Mouse (Mus musculus) thymus, adult 2 months (tissue): ENCODE measurements around the gene Kcnq1.

Experiments used
- CTCF ChIP-seq: fragments of 200-500 bp; IDR thresholded peaks from 2 replicates; pipeline ENCODE4 v1.5.1; 2012; ENCODE audit warnings: mild to moderate bottlenecking, control low read depth, low read length, moderate library complexity, borderline replicate concordance; ENCODE audit not compliant: control insufficient read depth, poor library complexity, insufficient read depth; ENCODE audit errors: extremely low read depth
- POLR2A ChIP-seq: fragments of 200-500 bp; IDR thresholded peaks from 2 replicates; pipeline ENCODE4 v1.6.1; 2012; ENCODE audit warnings: mild to moderate bottlenecking, low read length, control low read depth, moderate library complexity; ENCODE audit not compliant: control insufficient read depth, poor library complexity, insufficient read depth; ENCODE audit errors: extremely low read depth

- TF ChIP-seq POLR2A (no peak), CTCF (no peak)
Observed at GRCm38 (mm10) chr7:143138789-143139188, 32.6 kb downstream of the Kcnq1 start.
